Mouse (Mus musculus): Measurements from ENCODE around the gene Ap1s2. TPM values are rescaled to one million over a fixed set of nuclear protein-coding genes. Genes with fewer than 3 reads are reported as not detected.

Ap1s2 gene
- polyA plus RNA-seq, 1 experiment from 2014 or later, result 5.4 TPM

DNA sequence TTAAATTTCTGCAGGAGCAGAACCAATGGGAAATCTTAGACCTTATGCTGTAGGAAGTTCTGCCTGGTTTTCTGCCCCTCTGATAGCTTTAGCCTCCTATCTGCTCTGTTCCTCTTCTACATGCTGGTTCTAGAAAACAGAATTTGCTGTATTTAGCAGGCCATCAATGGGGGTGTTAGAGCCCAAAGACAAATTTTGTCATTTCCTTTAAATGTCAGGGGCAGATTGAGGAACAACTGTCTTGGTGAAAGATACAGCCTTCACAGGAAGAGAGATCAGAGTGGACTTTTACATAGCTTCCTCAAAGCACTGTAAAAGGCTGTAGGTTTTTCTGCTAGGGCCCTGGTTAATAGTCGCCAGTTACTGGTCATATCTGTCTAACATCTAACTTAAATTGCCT is 11.5 kb upstream of the Ap1s2 start:
- H3K36me3 ChIP-seq (ENCODE audit: control insufficient read depth, insufficient read depth), result no peaks in the 10 kb centered on the region
- WGBS (ENCODE audit: insufficient replicate concordance), result 38% methylated on average over 1 of the region's 1 CpGs
- H3K9me3 ChIP-seq (replicated peaks; ENCODE audit: control insufficient read depth, low read length), result no peaks in the 10 kb centered on the region
- no peaks in the 10 kb centered on the region for H3K4me1 ChIP-seq (ENCODE audit: control insufficient read depth, low read depth, low read length)
- H3K4me2 ChIP-seq (ENCODE audit: low read depth, low read length), result no peak overlapping the region
- no peak for ATAC-seq (ENCODE audit: low read depth)
- H3K27me3 ChIP-seq (ENCODE audit: control insufficient read depth, insufficient read depth, low read depth, low read length), result no peaks in the 10 kb centered on the region
- H3K27ac ChIP-seq (ENCODE audit: low read length), result no peak overlapping the region
- H3K4me3 ChIP-seq (ENCODE audit: low read depth, low read length), result no peak overlapping the region
- H3K9ac ChIP-seq (ENCODE audit: low read depth, low read length), result no peak overlapping the region

DNA sequence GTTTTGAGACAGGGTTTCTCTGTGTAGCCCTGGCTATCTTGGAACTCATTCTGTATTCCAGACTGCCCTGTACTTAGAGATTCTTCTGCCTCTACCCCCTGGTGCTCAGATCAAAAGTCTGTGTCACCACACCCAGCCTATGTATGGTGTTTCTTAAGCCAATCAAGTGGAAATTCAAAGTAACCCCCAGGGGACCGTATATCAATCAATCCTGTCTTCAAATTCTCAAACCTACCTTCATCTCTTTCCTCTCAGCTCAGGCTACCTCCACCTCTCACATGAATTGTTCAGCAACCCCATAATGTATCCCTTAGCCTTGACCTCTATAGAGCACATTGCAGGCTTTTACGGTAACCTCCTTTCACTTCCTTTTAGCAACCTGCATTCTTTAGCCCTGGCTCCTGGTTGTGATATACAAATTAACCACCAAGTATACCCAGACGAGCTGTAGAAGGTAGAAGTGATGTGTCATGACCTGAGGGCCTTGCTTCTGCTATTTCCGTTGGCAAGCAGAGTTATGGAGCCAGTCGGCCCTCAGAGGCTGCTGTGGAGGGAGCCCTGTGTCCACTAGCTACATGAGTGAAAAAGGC is 9.3 kb upstream of the Ap1s2 start:
- no peak for ATAC-seq (ENCODE audit: low read depth)
- no peak overlapping the region for H3K9ac ChIP-seq (ENCODE audit: low read depth, low read length)
- H3K4me3 ChIP-seq (ENCODE audit: low read depth, low read length), result no peak overlapping the region
- 42% methylated on average over 5 of the region's 5 CpGs for WGBS (ENCODE audit: insufficient replicate concordance)
- H3K27ac ChIP-seq (ENCODE audit: low read length), result no peak overlapping the region
- no peak overlapping the region for H3K4me2 ChIP-seq (ENCODE audit: low read depth, low read length)
- no peaks in the 10 kb centered on the region for H3K9me3 ChIP-seq (replicated peaks; ENCODE audit: control insufficient read depth, low read length)
- H3K27me3 ChIP-seq (ENCODE audit: control insufficient read depth, insufficient read depth, low read depth, low read length), result peaks cover 2% of the 10 kb centered on the region; the same call in 1 of the 2 replicates
- no peaks in the 10 kb centered on the region for H3K4me1 ChIP-seq (ENCODE audit: control insufficient read depth, low read depth, low read length)
- no peaks in the 10 kb centered on the region for H3K36me3 ChIP-seq (ENCODE audit: control insufficient read depth, insufficient read depth)

DNA sequence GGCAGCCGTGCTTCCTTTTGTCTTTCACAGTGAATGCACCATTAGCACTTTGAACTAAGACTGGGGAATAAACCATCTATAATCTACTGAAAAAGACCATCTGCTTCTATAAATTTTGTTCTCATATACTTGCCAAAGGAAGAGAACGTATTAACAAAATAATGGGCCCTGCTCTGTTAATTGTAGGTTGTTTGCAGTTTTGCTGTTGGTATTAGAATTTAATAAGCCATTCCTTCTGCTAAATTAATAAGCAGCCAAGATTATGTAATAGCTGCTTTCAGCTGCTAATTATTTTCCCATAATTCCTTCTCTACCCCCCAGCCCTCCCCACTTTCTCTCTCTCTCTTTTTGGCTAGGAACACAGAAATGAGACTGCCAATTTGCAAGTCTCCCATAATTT is 2.0 kb upstream of the Ap1s2 start:
- no peak for ATAC-seq (ENCODE audit: low read depth)
- Histone ChIP-seq H3K27me3 (ENCODE audit: control insufficient read depth, insufficient read depth, low read depth, low read length) (peaks cover 12% of the 10 kb centered on the region), H3K27ac (ENCODE audit: low read length) (no peak overlapping the region), H3K4me2 (ENCODE audit: low read depth, low read length) (no peak overlapping the region), H3K9ac (ENCODE audit: low read depth, low read length) (no peak overlapping the region), H3K4me1 (ENCODE audit: control insufficient read depth, low read depth, low read length) (no peaks in the 10 kb centered on the region; the same call in none of the 2 replicates), H3K36me3 (ENCODE audit: control insufficient read depth, insufficient read depth) (no peaks in the 10 kb centered on the region), H3K4me3 (ENCODE audit: low read depth, low read length) (no peak overlapping the region), H3K9me3 (replicated peaks; ENCODE audit: control insufficient read depth, low read length) (no peaks in the 10 kb centered on the region)
- WGBS (ENCODE audit: insufficient replicate concordance), result 75% methylated on average over 2 of the region's 2 CpGs

DNA sequence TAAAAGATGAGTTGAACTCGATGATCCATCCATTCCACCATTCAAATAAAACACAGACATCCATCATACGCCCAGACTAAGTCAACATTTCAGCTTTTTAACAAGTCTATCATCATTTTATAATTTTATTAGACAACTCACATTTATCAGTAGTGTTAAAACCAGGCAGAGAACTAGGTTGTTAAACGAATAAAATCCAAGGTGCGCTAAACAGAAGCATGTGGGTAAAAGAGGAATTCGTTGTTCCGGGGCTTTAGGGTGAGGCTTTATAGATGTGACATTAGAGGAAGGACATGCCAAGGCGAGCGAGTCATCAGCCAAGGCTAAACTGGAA is 847 bp upstream of the Ap1s2 start:
- 20% methylated on average over 8 of the region's 8 CpGs for WGBS (ENCODE audit: insufficient replicate concordance)
- H3K4me1 ChIP-seq (ENCODE audit: control insufficient read depth, low read depth, low read length), result no peaks in the 10 kb centered on the region; the same call in none of the 2 replicates
- H3K9ac ChIP-seq (ENCODE audit: low read depth, low read length), result peak overlapping the region; percentile 73; the same call in 1 of the 2 replicates
- no peak overlapping the region for H3K27ac ChIP-seq (ENCODE audit: low read length)
- peak overlapping the region; percentile 76 for H3K4me3 ChIP-seq (ENCODE audit: low read depth, low read length)
- no peak for ATAC-seq (ENCODE audit: low read depth)
- peak overlapping the region; percentile 92 for H3K4me2 ChIP-seq (ENCODE audit: low read depth, low read length)
- no peaks in the 10 kb centered on the region for H3K9me3 ChIP-seq (replicated peaks; ENCODE audit: control insufficient read depth, low read length)
- peaks cover 10% of the 10 kb centered on the region for H3K27me3 ChIP-seq (ENCODE audit: control insufficient read depth, insufficient read depth, low read depth, low read length)
- no peaks in the 10 kb centered on the region for H3K36me3 ChIP-seq (ENCODE audit: control insufficient read depth, insufficient read depth)

DNA sequence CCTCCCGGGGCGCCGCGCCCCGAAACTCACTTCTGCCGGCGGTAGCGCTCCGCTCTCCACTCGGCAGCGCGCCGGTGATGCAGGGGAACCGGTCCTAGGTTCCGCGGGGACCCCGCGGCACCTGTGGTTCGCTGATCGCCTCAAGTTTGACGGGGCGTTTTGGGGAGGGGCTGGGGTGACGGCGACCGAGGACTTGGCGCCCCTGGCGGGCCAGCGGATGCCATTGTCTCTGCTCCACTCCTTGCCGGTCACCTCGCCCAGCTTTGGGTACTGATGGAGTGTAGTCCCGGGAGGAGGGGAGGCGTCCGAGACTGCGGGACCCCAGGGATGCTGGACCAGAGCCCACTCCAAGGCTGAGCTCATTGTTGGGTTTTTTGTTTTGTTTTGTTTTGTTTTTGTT is 564 bp downstream of the Ap1s2 start:
- Histone ChIP-seq H3K9ac (ENCODE audit: low read depth, low read length) (peak overlapping the region; percentile 67), H3K36me3 (ENCODE audit: control insufficient read depth, insufficient read depth) (no peaks in the 10 kb centered on the region), H3K4me1 (ENCODE audit: control insufficient read depth, low read depth, low read length) (no peaks in the 10 kb centered on the region; the same call in none of the 2 replicates), H3K9me3 (replicated peaks; ENCODE audit: control insufficient read depth, low read length) (no peaks in the 10 kb centered on the region), H3K4me3 (ENCODE audit: low read depth, low read length) (peak overlapping the region; percentile 76), H3K27me3 (ENCODE audit: control insufficient read depth, insufficient read depth, low read depth, low read length) (peaks cover 10% of the 10 kb centered on the region), H3K27ac (ENCODE audit: low read length) (peak overlapping the region; percentile 50), H3K4me2 (ENCODE audit: low read depth, low read length) (peak overlapping the region; percentile 92)
- 13% methylated on average over 34 of the region's 34 CpGs for WGBS (ENCODE audit: insufficient replicate concordance)
- ATAC-seq (ENCODE audit: low read depth), result no peak

DNA sequence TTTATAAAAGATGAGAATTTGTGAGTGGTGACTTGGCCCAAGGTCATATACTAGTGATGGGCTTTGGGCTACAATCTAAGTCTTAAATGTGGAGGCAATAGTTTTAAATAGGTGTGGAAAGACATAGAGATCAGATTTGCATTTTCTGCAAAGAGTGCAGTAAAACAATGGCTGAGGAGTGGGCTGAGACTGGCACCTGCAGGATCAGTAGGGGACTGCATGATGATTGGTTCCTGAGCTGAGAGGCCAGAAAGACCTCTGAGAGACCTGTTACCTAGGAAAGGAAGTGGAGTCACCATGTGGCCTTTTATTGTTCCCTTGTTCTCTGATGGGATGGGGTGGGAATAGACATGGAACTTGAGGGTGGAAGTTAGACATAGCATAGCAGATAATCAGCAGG is 4.0 kb downstream of the Ap1s2 start:
- no peak for ATAC-seq (ENCODE audit: low read depth)
- Histone ChIP-seq H3K36me3 (ENCODE audit: control insufficient read depth, insufficient read depth) (no peaks in the 10 kb centered on the region), H3K9me3 (replicated peaks; ENCODE audit: control insufficient read depth, low read length) (no peaks in the 10 kb centered on the region), H3K27ac (ENCODE audit: low read length) (no peak overlapping the region), H3K9ac (ENCODE audit: low read depth, low read length) (no peak overlapping the region), H3K27me3 (ENCODE audit: control insufficient read depth, insufficient read depth, low read depth, low read length) (peaks cover 10% of the 10 kb centered on the region), H3K4me1 (ENCODE audit: control insufficient read depth, low read depth, low read length) (no peaks in the 10 kb centered on the region; the same call in none of the 2 replicates), H3K4me3 (ENCODE audit: low read depth, low read length) (no peak overlapping the region), H3K4me2 (ENCODE audit: low read depth, low read length) (no peak overlapping the region)

DNA sequence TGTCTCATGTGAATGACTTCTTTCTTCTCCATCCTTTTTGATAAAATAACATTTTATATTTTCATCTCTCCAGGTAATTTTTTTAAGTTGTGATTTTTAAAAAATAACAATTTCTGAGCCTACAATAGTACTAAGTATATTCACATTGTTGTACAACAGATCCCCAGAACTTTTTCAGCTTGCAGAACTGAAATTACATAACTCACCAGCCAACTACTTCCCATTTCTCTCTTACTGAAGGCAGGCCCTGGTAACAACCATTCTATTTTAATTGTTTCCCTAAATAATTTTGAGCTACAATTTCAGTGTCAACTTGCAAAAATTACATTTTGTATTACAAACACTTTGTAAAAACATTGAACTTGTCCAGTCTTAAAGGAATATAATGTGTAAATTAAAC is 20.7 kb downstream of the Ap1s2 start:
- H3K27ac ChIP-seq (ENCODE audit: low read length), result no peak overlapping the region
- H3K4me1 ChIP-seq (ENCODE audit: control insufficient read depth, low read depth, low read length), result no peaks in the 10 kb centered on the region
- no peak overlapping the region for H3K4me3 ChIP-seq (ENCODE audit: low read depth, low read length)
- ATAC-seq (ENCODE audit: low read depth), result no peak
- no peaks in the 10 kb centered on the region for H3K9me3 ChIP-seq (replicated peaks; ENCODE audit: control insufficient read depth, low read length)
- no peaks in the 10 kb centered on the region for H3K36me3 ChIP-seq (ENCODE audit: control insufficient read depth, insufficient read depth)
- H3K4me2 ChIP-seq (ENCODE audit: low read depth, low read length), result no peak overlapping the region
- no peak overlapping the region for H3K9ac ChIP-seq (ENCODE audit: low read depth, low read length)
- H3K27me3 ChIP-seq (ENCODE audit: control insufficient read depth, insufficient read depth, low read depth, low read length), result no peaks in the 10 kb centered on the region

DNA sequence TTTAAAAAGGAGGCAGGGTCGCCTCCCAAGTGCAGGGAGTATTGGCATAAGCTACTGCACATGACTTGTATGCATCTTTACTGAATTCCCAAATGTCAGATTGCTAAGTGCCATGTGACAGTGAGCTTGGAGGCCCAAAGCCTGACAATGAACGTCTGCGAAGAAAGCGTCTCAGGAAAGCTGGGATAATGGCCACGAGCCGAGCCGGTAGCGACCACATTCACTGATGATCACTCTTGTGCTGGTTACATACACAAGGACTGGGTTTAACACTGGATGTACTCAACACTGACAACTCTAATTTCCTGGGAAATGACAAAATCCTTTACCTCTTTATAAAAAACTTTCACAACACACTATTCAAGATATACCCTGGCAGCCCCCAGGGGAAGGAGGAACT is 25.9 kb downstream of the Ap1s2 start:
- 81% methylated on average over 8 of the region's 8 CpGs for WGBS (ENCODE audit: insufficient replicate concordance)
- Histone ChIP-seq H3K4me2 (ENCODE audit: low read depth, low read length) (no peak overlapping the region), H3K4me3 (ENCODE audit: low read depth, low read length) (no peak overlapping the region), H3K9ac (ENCODE audit: low read depth, low read length) (no peak overlapping the region), H3K27ac (ENCODE audit: low read length) (no peak overlapping the region), H3K27me3 (ENCODE audit: control insufficient read depth, insufficient read depth, low read depth, low read length) (no peaks in the 10 kb centered on the region), H3K4me1 (ENCODE audit: control insufficient read depth, low read depth, low read length) (no peaks in the 10 kb centered on the region), H3K9me3 (replicated peaks; ENCODE audit: control insufficient read depth, low read length) (no peaks in the 10 kb centered on the region), H3K36me3 (ENCODE audit: control insufficient read depth, insufficient read depth) (peaks cover 7% of the 10 kb centered on the region)
- ATAC-seq (ENCODE audit: low read depth), result no peak

DNA sequence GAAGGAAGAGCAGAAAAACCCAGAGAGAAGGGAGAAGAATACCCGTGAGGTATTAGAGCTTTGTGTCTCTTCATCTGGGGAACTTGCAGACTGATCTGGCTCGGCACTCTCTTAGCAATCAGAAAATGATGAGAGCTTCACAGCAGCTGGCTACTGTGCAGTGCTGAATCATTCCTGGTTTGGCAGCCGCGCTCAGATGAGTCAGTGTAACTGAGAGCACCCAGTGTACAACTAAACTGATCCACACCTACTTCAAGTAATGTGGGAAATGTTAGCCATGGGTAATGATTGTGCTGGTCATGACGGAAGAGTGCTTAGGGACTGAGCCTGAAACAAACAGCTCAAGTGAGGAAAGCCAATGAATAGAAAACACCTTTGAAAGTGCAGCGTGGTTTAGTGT is 29.8 kb downstream of the Ap1s2 start:
- H3K36me3 ChIP-seq (ENCODE audit: control insufficient read depth, insufficient read depth), result peaks cover 9% of the 10 kb centered on the region
- ATAC-seq (ENCODE audit: low read depth), result no peak

More for the DNA sequence above, 29.8 kb downstream of the Ap1s2 start:
- H3K9ac ChIP-seq (ENCODE audit: low read depth, low read length), result no peak overlapping the region
- no peak overlapping the region for H3K27ac ChIP-seq (ENCODE audit: low read length)
- no peaks in the 10 kb centered on the region for H3K4me1 ChIP-seq (ENCODE audit: control insufficient read depth, low read depth, low read length)
- no peak overlapping the region for H3K4me3 ChIP-seq (ENCODE audit: low read depth, low read length)
- no peaks in the 10 kb centered on the region for H3K9me3 ChIP-seq (replicated peaks; ENCODE audit: control insufficient read depth, low read length)
- WGBS (ENCODE audit: insufficient replicate concordance), result 76% methylated on average over 6 of the region's 6 CpGs
- no peak overlapping the region for H3K4me2 ChIP-seq (ENCODE audit: low read depth, low read length)
- H3K27me3 ChIP-seq (ENCODE audit: control insufficient read depth, insufficient read depth, low read depth, low read length), result no peaks in the 10 kb centered on the region
